Mouse (Mus musculus) CD4-positive helper T cell, adult 2 months (primary cell): ENCODE data around the gene Gm8165.
"Not testable (repeated sequence)": the region's sequence is repeated elsewhere in the genome, so short reads cannot be mapped to it uniquely, and the experiment has no call there.

Experiments used
- DNase-seq: peaks from one replicate; pipeline ENCODE4 v3.0.0-alpha.2; 2012; ENCODE audit warnings: low read depth, missing footprints, low spot score

The Gm8165 gene

DNA sequence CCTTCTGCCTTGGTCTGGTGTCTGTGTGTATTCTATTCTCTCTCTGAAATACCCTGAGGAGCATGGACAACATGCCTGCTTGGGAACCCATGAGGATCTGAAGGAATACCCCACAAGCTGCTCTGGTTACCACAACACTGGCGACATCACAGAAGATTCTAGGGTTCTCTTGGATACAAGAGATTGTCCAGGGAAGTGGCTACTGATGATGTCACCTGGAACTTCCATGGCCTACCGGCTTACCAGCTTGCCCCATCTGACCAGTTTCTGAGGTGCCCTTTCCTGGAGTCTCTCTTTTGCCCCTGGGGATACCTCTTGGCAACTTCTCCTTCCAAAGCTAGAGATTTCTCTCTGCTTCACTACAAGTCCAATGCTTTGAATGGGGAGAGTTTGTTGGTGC, at the start of gene Gm8165:
TSS of gene Gm8165 (minus strand) at position 101 of the 400 bp plus-strand sequence.
- not testable (repeated sequence) for DNase-seq

DNA sequence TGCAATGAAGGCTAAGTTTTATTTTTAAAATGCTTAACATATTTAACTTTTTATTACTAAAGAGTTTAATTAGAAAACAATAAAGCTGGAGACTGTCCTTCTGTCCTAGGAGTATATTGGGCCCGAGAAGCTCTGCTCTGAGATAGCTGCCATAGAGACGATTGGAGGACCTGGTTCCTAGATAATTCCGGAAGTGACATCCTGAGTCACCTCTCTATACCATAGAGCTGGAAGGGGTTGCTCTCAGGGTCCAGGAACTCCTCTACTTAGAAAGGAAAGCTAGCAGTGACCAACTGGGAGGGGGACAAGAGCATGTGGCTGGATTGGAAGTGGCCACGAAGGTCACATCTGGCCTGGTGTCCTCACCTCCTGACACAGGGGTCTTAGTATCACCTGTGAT, 20.6 kb upstream of the Gm8165 start, which contains the start of gene Gm7324:
TSS of gene Gm7324 (plus strand) at position 208 of the 400 bp plus-strand sequence.
- not testable (repeated sequence) for DNase-seq
